Mouse (Mus musculus): ENCODE results near the gene Slc8a2. TPM values are rescaled to one million over a fixed set of nuclear protein-coding genes. Genes with fewer than 3 reads are reported as not detected.

Gene Slc8a2
- total and polyA plus RNA-seq, 2 experiments = 0.06 TPM; not detected in 1

DNA sequence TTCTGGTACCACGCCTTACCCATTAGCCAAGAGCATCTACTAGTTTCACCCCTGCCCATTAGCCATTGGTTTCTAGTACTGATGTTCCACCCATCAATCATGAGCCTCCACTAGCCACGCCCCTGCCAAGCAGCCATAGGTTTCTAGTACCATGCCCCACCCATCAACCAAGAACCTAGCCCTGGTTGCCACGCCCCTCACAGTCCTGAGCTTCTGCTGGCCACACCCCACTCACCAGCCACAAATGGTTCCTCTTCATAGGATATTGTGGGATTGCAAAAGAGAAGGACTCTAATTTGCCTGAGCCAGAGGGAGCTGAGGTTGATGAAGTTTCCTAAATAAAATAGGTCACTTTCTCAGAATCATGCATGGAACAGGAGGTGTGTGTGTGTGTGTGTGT, 31.1 kb downstream of the Slc8a2 start:
- DNase-seq (ENCODE audit: extremely low read depth, low read depth, low spot score) = no peak
- Histone ChIP-seq H3K4me3 (ENCODE audit: insufficient read depth, low read depth, low read length) (no peak overlapping the region), H3K27ac (replicated peaks; ENCODE audit: insufficient read depth, low read depth, low read length) (no peak overlapping the region), H3K79me2 (ENCODE audit: control insufficient read depth, insufficient read depth, low read length) (no peaks in the 10 kb centered on the region), H3K9ac (ENCODE audit: low read depth, low read length) (no peak overlapping the region), H3K27me3 (ENCODE audit: control insufficient read depth, insufficient read depth, low read length) (peaks cover 5% of the 10 kb centered on the region), H3K36me3 (ENCODE audit: control insufficient read depth, insufficient read depth, low read length) (no peaks in the 10 kb centered on the region), H3K4me1 (ENCODE audit: control insufficient read depth, insufficient read depth, low read length) (no peaks in the 10 kb centered on the region)
- WGBS = 67% methylated on average over 3 of the region's 3 CpGs
- TF ChIP-seq POLR2A (IDR thresholded peaks at IDR 0.05; ENCODE audit: extremely low read depth, insufficient read depth, low read length) = no peak
- no peak for TF ChIP-seq CTCF (IDR thresholded peaks at IDR 0.05; ENCODE audit: low read depth, low read length)

DNA sequence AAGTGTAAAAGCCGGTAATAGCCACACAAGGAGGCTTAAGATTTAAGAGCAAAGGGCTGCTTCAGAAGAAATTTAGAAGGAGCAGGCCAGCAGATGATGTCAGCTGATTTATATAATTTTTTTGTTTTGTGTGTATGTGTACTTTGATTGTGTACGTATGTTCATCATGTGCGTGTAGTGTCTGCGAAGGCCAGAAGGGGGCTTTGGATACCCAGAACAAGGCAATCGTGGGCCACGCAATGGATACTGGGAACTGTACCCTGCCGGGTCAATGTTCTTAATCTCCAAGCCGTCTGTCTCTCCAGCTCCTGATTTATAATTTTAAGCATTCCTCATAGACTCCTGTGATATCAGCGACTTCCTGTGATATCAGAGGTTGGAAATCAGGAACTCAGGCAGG, 31.7 kb downstream of the Slc8a2 start:
- no peak overlapping the region for H3K27ac ChIP-seq (replicated peaks; ENCODE audit: insufficient read depth, low read depth, low read length)
- H3K36me3 ChIP-seq (ENCODE audit: control insufficient read depth, insufficient read depth, low read length) = no peaks in the 10 kb centered on the region
- no peak overlapping the region for H3K9ac ChIP-seq (ENCODE audit: low read depth, low read length)
- WGBS = 89% methylated on average over 9 of the region's 9 CpGs
- peaks cover 5% of the 10 kb centered on the region for H3K27me3 ChIP-seq (ENCODE audit: control insufficient read depth, insufficient read depth, low read length)
- TF ChIP-seq CTCF (IDR thresholded peaks at IDR 0.05; ENCODE audit: low read depth, low read length) = no peak
- no peak for TF ChIP-seq POLR2A (IDR thresholded peaks at IDR 0.05; ENCODE audit: extremely low read depth, insufficient read depth, low read length)
- H3K4me1 ChIP-seq (ENCODE audit: control insufficient read depth, insufficient read depth, low read length) = no peaks in the 10 kb centered on the region
- H3K79me2 ChIP-seq (ENCODE audit: control insufficient read depth, insufficient read depth, low read length) = no peaks in the 10 kb centered on the region
- DNase-seq (ENCODE audit: extremely low read depth, low read depth, low spot score) = no peak
- no peak overlapping the region for H3K4me3 ChIP-seq (ENCODE audit: insufficient read depth, low read depth, low read length)

DNA sequence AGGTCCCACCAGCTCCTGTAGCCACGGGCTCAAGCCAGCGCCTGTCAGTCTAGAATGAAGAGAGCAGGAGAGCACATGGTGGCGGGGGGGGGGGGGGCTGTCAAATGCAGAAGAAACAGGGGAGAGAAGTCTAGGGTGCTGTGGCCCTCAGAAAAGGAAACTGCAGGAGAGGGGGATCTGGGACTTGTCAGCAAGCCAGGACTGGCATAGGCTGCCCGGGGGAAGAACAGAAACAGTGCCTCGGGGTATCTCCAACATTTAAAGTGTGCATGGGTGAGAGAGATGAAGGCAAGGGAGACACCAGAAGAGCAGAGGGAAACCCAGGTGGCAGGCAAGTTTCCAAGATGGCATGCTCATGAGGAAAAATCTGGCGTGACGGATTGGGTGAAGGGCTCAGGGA, 32.4 kb downstream of the Slc8a2 start:
- Histone ChIP-seq H3K27me3 (ENCODE audit: control insufficient read depth, insufficient read depth, low read length) (peaks cover 5% of the 10 kb centered on the region), H3K9ac (ENCODE audit: low read depth, low read length) (no peak overlapping the region), H3K36me3 (ENCODE audit: control insufficient read depth, insufficient read depth, low read length) (no peaks in the 10 kb centered on the region), H3K27ac (replicated peaks; ENCODE audit: insufficient read depth, low read depth, low read length) (no peak overlapping the region), H3K79me2 (ENCODE audit: control insufficient read depth, insufficient read depth, low read length) (no peaks in the 10 kb centered on the region), H3K4me3 (ENCODE audit: insufficient read depth, low read depth, low read length) (no peak overlapping the region), H3K4me1 (ENCODE audit: control insufficient read depth, insufficient read depth, low read length) (no peaks in the 10 kb centered on the region)
- WGBS = 79% methylated on average over 7 of the region's 7 CpGs
- TF ChIP-seq CTCF (IDR thresholded peaks at IDR 0.05; ENCODE audit: low read depth, low read length) (no peak), POLR2A (IDR thresholded peaks at IDR 0.05; ENCODE audit: extremely low read depth, insufficient read depth, low read length) (no peak)
- no peak for DNase-seq (ENCODE audit: extremely low read depth, low read depth, low spot score)

DNA sequence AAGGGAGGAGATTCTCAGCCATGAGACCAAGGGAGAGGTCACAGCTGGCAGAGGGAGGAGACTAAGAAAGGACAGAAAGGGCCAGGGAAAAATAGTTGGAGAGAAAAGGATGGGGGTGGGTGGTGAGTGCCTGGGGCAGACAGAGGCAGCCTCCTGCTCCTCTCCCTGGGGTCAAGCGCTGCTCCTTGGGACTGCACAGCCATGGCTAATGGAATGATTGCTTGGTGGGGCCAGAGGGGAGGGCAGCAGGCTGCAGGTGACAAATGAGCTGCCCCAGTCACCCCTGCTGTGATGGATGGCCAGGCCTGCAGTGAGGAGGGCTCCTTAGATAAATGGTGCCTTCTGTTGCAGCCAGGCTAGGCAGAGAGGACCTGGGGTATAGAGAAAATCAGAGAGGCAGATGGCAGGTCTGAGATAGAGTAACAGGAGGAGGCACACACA, 42.5 kb downstream of the Slc8a2 start:
- TF ChIP-seq POLR2A (IDR thresholded peaks at IDR 0.05; ENCODE audit: extremely low read depth, insufficient read depth, low read length) = no peak
- TF ChIP-seq CTCF (IDR thresholded peaks at IDR 0.05; ENCODE audit: low read depth, low read length) = no peak
- H3K27me3 ChIP-seq (ENCODE audit: control insufficient read depth, insufficient read depth, low read length) = peaks cover 10% of the 10 kb centered on the region
- WGBS = 41% methylated on average over 1 of the region's 1 CpGs

DNA sequence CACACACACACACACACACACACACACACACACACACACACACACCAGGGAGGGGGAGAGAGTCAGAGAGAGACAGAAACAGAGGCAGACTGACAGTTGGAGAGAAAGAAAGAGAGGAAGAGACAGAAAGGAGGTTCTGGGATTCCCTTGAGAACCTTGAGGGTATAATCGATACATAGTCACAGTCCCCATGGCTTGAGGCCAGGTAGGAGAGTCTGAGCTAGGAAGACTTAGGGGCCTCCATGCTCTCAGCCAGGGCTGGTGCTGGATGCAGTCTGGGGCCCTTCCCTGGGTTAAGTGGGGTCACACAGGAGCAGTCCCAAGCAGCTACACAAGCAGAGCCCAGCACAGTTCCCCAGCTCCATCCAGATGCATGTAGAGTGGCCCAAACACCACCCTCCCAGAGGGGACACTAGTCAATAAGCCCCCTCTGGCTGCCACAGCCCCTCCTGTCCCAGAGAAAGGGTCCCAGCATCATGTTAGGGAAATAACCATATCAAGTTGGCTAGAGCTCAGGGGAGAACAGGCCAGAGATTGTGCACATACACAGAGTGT, 43.0 kb downstream of the Slc8a2 start:
- DNase-seq (ENCODE audit: extremely low read depth, low read depth, low spot score) = no peak
- Histone ChIP-seq H3K27ac (replicated peaks; ENCODE audit: insufficient read depth, low read depth, low read length) (no peak overlapping the region), H3K9ac (ENCODE audit: low read depth, low read length) (no peak overlapping the region), H3K27me3 (ENCODE audit: control insufficient read depth, insufficient read depth, low read length) (peaks cover 10% of the 10 kb centered on the region), H3K4me3 (ENCODE audit: insufficient read depth, low read depth, low read length) (no peak overlapping the region), H3K79me2 (ENCODE audit: control insufficient read depth, insufficient read depth, low read length) (no peaks in the 10 kb centered on the region), H3K36me3 (ENCODE audit: control insufficient read depth, insufficient read depth, low read length) (no peaks in the 10 kb centered on the region), H3K4me1 (ENCODE audit: control insufficient read depth, insufficient read depth, low read length) (no peaks in the 10 kb centered on the region)
- TF ChIP-seq POLR2A (IDR thresholded peaks at IDR 0.05; ENCODE audit: extremely low read depth, insufficient read depth, low read length) (no peak), CTCF (IDR thresholded peaks at IDR 0.05; ENCODE audit: low read depth, low read length) (no peak)
- WGBS = 67% methylated on average over 1 of the region's 1 CpGs

More for the DNA sequence above, 42.5 kb downstream of the Slc8a2 start:
- Histone ChIP-seq H3K9ac (ENCODE audit: low read depth, low read length) (no peak overlapping the region), H3K27ac (replicated peaks; ENCODE audit: insufficient read depth, low read depth, low read length) (no peak overlapping the region), H3K4me1 (ENCODE audit: control insufficient read depth, insufficient read depth, low read length) (no peaks in the 10 kb centered on the region), H3K4me3 (ENCODE audit: insufficient read depth, low read depth, low read length) (no peak overlapping the region), H3K36me3 (ENCODE audit: control insufficient read depth, insufficient read depth, low read length) (no peaks in the 10 kb centered on the region), H3K79me2 (ENCODE audit: control insufficient read depth, insufficient read depth, low read length) (no peaks in the 10 kb centered on the region)
- DNase-seq (ENCODE audit: extremely low read depth, low read depth, low spot score) = no peak

DNA sequence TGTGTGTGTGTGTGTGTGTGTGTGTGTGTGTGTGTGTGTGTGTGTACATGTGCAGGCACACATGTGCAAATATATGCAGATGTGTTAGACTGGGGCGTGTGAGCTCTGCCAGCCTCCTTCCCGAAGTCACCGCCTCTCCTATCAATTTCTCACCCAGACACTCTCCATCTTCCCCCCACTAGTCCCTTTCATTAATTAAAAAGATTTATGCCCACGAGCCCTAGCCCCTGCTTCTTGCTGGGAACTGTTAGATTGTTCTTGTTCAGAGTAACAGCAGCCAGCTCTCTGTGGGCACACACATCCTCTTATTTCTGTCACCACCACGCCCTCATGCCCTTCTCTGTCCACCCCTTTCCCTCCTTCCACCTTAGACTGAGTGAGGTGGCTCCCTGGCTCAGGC, 43.5 kb downstream of the Slc8a2 start:
- WGBS = 64% methylated on average over 5 of the region's 5 CpGs
- H3K4me3 ChIP-seq (ENCODE audit: insufficient read depth, low read depth, low read length) = no peak overlapping the region
- no peak overlapping the region for H3K27ac ChIP-seq (replicated peaks; ENCODE audit: insufficient read depth, low read depth, low read length)
- DNase-seq (ENCODE audit: extremely low read depth, low read depth, low spot score) = no peak
- no peaks in the 10 kb centered on the region for H3K4me1 ChIP-seq (ENCODE audit: control insufficient read depth, insufficient read depth, low read length)
- peaks cover 10% of the 10 kb centered on the region for H3K27me3 ChIP-seq (ENCODE audit: control insufficient read depth, insufficient read depth, low read length)
- H3K9ac ChIP-seq (ENCODE audit: low read depth, low read length) = no peak overlapping the region
- TF ChIP-seq POLR2A (IDR thresholded peaks at IDR 0.05; ENCODE audit: extremely low read depth, insufficient read depth, low read length) = no peak
- TF ChIP-seq CTCF (IDR thresholded peaks at IDR 0.05; ENCODE audit: low read depth, low read length) = no peak
- no peaks in the 10 kb centered on the region for H3K79me2 ChIP-seq (ENCODE audit: control insufficient read depth, insufficient read depth, low read length)
- H3K36me3 ChIP-seq (ENCODE audit: control insufficient read depth, insufficient read depth, low read length) = no peaks in the 10 kb centered on the region
